Mouse (Mus musculus) kidney, postnatal 0 days (tissue): ENCODE measurements at regions not wholly inside any gene's neighbourhood (a gene's known extent, or its start where the extent isn't known, plus 50 kb on each side); places are given as distances from the start of the nearest gene placed in this dataset.

ENCODE experiments used
- ATAC-seq: fragments of 200-750 bp; cut with Nextera tagmentation; replicated peaks from 2 replicates; pipeline ENCODE4 v1.8.0; 2017; ENCODE audit warnings: low read depth, moderate number of reproducible peaks, moderate TSS enrichment, moderate library complexity; ENCODE audit not compliant: low FRiP score
- DNase-seq: peaks from one replicate; pipeline ENCODE4 v3.0.0-alpha.2; 2016; ENCODE audit warnings: low spot score
- H3K27ac ChIP-seq: fragments of 300-500 bp; sonication (generic); 2 replicates; pipeline ENCODE4 v1.5.1; 2014; ENCODE audit warnings: mild to moderate bottlenecking
- H3K27me3 ChIP-seq: fragments of 300-500 bp; sonication (generic); 2 replicates; pipeline ENCODE4 v1.6.1; 2014; ENCODE audit warnings: low read length, mixed read lengths; ENCODE audit not compliant: insufficient read depth
- H3K36me3 ChIP-seq: fragments of 300-500 bp; sonication (generic); 2 replicates; pipeline ENCODE4 v1.6.1; 2014; ENCODE audit warnings: low read length, mixed read lengths; ENCODE audit not compliant: insufficient read depth
- H3K4me1 ChIP-seq: fragments of 300-500 bp; sonication (generic); replicated peaks from 2 replicates; pipeline ENCODE4 v1.6.1; 2014; ENCODE audit warnings: antibody characterized with exemption, low read length, mixed read lengths; ENCODE audit not compliant: insufficient read depth
- H3K4me2 ChIP-seq: fragments of 300-500 bp; sonication (generic); 2 replicates; pipeline ENCODE4 v1.6.1; 2014; ENCODE audit warnings: mild to moderate bottlenecking, low read length, moderate library complexity, mixed read lengths
- H3K4me3 ChIP-seq: fragments of 300-500 bp; sonication (generic); replicated peaks from 2 replicates; pipeline ENCODE4 v1.5.1; 2014; ENCODE audit warnings: low read depth, low read length
- H3K9ac ChIP-seq: fragments of 300-500 bp; sonication (generic); 2 replicates; pipeline ENCODE4 v1.6.1; 2014; ENCODE audit warnings: low read depth, low read length
- H3K9me3 ChIP-seq: fragments of 300-500 bp; sonication (generic); replicated peaks from 2 replicates; pipeline ENCODE4 v1.6.1; 2016; ENCODE audit warnings: low read length, inconsistent platforms, mixed read lengths
- CTCF ChIP-seq: IDR thresholded peaks from 2 replicates; pipeline ENCODE4 v1.5.1; 2016; ENCODE audit warnings: antibody characterized with exemption, low read depth, mild to moderate bottlenecking, moderate library complexity
- WGBS: fragments of 180-500 bp; shearing (Covaris S2); extraction: QIAGEN DNeasy Blood & Tissue Kit; methylation state at CpG from one replicate; pipeline ENCODE4 v1.1.7; 2014; 5-methylcytosine and 5-hydroxymethylcytosine counted together

- no peak for DNase-seq
- Histone ChIP-seq H3K27me3 (no peaks in the 10 kb centered on the region), H3K4me1 (no peaks in the 10 kb centered on the region), H3K4me2 (no peak overlapping the region), H3K9me3 (no peaks in the 10 kb centered on the region), H3K27ac (no peak overlapping the region), H3K4me3 (no peak overlapping the region), H3K9ac (no peak overlapping the region), H3K36me3 (no peaks in the 10 kb centered on the region)
- WGBS = 69% methylated on average over 9 of the region's 9 CpGs
- no peak for TF ChIP-seq CTCF
- ATAC-seq = no peak
Measured at GRCm38 (mm10) chr4:142900792-142901191, 312.0 kb downstream of the Prdm2 start.

- no peak for ATAC-seq
- 88% methylated on average over 1 of the region's 1 CpGs for WGBS
- no peaks in the 10 kb centered on the region for H3K9me3 ChIP-seq
- H3K9ac ChIP-seq = no peak overlapping the region
- no peaks in the 10 kb centered on the region for H3K27me3 ChIP-seq
- no peaks in the 10 kb centered on the region for H3K4me1 ChIP-seq
- no peak for DNase-seq
- H3K27ac ChIP-seq = no peak overlapping the region
- H3K4me2 ChIP-seq = no peak overlapping the region
- H3K4me3 ChIP-seq = no peak overlapping the region
- TF ChIP-seq CTCF = no peak
- H3K36me3 ChIP-seq = no peaks in the 10 kb centered on the region
Measured at GRCm38 (mm10) chr4:142898994-142899393, 313.8 kb downstream of the Prdm2 start.

- no peaks in the 10 kb centered on the region for H3K36me3 ChIP-seq
- no peak for ATAC-seq
- H3K27ac ChIP-seq = no peak overlapping the region
Measured at GRCm38 (mm10) chr4:142890711-142891110, 322.1 kb downstream of the Prdm2 start.

GRCm38 (mm10) chr4:142888891-142889290 is 323.9 kb downstream of the Prdm2 start:
- no peaks in the 10 kb centered on the region for H3K36me3 ChIP-seq
- no peak overlapping the region for H3K27ac ChIP-seq
- no peak for TF ChIP-seq CTCF
- no peak for ATAC-seq
- DNase-seq = no peak
- no peak overlapping the region for H3K4me2 ChIP-seq
- H3K9ac ChIP-seq = no peak overlapping the region
- no peaks in the 10 kb centered on the region for H3K4me1 ChIP-seq
- no peaks in the 10 kb centered on the region for H3K9me3 ChIP-seq
- H3K27me3 ChIP-seq = no peaks in the 10 kb centered on the region
- no peak overlapping the region for H3K4me3 ChIP-seq
- WGBS = 52% methylated on average over 4 of the region's 4 CpGs

More at GRCm38 (mm10) chr4:142890711-142891110, 322.1 kb downstream of the Prdm2 start:
- Histone ChIP-seq H3K4me3 (no peak overlapping the region), H3K27me3 (no peaks in the 10 kb centered on the region), H3K9me3 (no peaks in the 10 kb centered on the region), H3K9ac (no peak overlapping the region), H3K4me1 (no peaks in the 10 kb centered on the region), H3K4me2 (no peak overlapping the region)
- no peak for DNase-seq
- 81% methylated on average over 1 of the region's 1 CpGs for WGBS
- TF ChIP-seq CTCF = no peak

GRCm38 (mm10) chr4:142887876-142888275 is 324.9 kb downstream of the Prdm2 start:
- H3K4me3 ChIP-seq = no peak overlapping the region
- no peaks in the 10 kb centered on the region for H3K4me1 ChIP-seq
- ATAC-seq (no peak), DNase-seq (no peak)
- H3K27me3 ChIP-seq = no peaks in the 10 kb centered on the region
- H3K36me3 ChIP-seq = no peaks in the 10 kb centered on the region
- no peak overlapping the region for H3K27ac ChIP-seq
- no peak for TF ChIP-seq CTCF
- 36% methylated on average over 6 of the region's 6 CpGs for WGBS
- no peaks in the 10 kb centered on the region for H3K9me3 ChIP-seq
- no peak overlapping the region for H3K4me2 ChIP-seq
- no peak overlapping the region for H3K9ac ChIP-seq

- Histone ChIP-seq H3K9ac (no peak overlapping the region), H3K27me3 (no peaks in the 10 kb centered on the region), H3K36me3 (no peaks in the 10 kb centered on the region), H3K4me3 (no peak overlapping the region), H3K9me3 (no peaks in the 10 kb centered on the region), H3K4me2 (no peak overlapping the region), H3K27ac (no peak overlapping the region), H3K4me1 (no peaks in the 10 kb centered on the region)
- ATAC-seq (peak; percentile 57; the same call in 1 of the 2 replicates), DNase-seq (peak; percentile 78)
- TF ChIP-seq CTCF = peak; percentile 82
- 3% methylated on average over 2 of the region's 2 CpGs for WGBS
Measured at GRCm38 (mm10) chr4:142880323-142880759, 332.5 kb downstream of the Prdm2 start.

- H3K27ac ChIP-seq = no peak overlapping the region
- no peaks in the 10 kb centered on the region for H3K36me3 ChIP-seq
- no peak for TF ChIP-seq CTCF
- WGBS = 88% methylated on average over 3 of the region's 3 CpGs
- no peak overlapping the region for H3K4me2 ChIP-seq
- H3K4me3 ChIP-seq = no peak overlapping the region
- ATAC-seq (no peak), DNase-seq (no peak)
- H3K27me3 ChIP-seq = no peaks in the 10 kb centered on the region
- no peaks in the 10 kb centered on the region for H3K4me1 ChIP-seq
- H3K9me3 ChIP-seq = no peaks in the 10 kb centered on the region
- H3K9ac ChIP-seq = no peak overlapping the region
Measured at GRCm38 (mm10) chr4:142876151-142876550, 336.6 kb downstream of the Prdm2 start.
